Mouse (Mus musculus) liver, embryonic 14.5 days (tissue): Measurements from ENCODE around the gene Ttll1. TPM values are rescaled to one million over a fixed set of nuclear protein-coding genes. Genes with fewer than 3 reads are reported as not detected.
A peak's percentile ranks its signal among the peaks of the same experiment; 100 is the strongest.

Experiments
- ATAC-seq: fragments of 200-750 bp; cut with Nextera tagmentation; 2 replicates; pipeline ENCODE4 v1.8.0; 2017; ENCODE audit warnings: moderate number of reproducible peaks, mild to moderate bottlenecking, moderate library complexity; ENCODE audit not compliant: insufficient read depth
- DNase-seq, 3 experiments: peaks; one replicate each; pipeline ENCODE4 v3.0.0-alpha.2; 2012 to 2013; ENCODE audit warnings: low read depth in 3 of 3, low spot score in 3 of 3
- H3K27ac ChIP-seq: fragments of 300-500 bp; sonication (generic); 2 replicates; pipeline ENCODE4 v1.5.1; 2014; ENCODE audit warnings: moderate library complexity, mild to moderate bottlenecking, control low read depth, inconsistent platforms
- H3K27me3 ChIP-seq: fragments of 300-500 bp; sonication (generic); 2 replicates; pipeline ENCODE4 v1.6.1; 2014; ENCODE audit warnings: mild to moderate bottlenecking, low read length, moderate library complexity; ENCODE audit not compliant: control insufficient read depth, insufficient read depth
- H3K36me3 ChIP-seq: fragments of 300-500 bp; sonication (generic); replicated peaks from 2 replicates; pipeline ENCODE4 v1.6.1; 2014; ENCODE audit warnings: low read depth; ENCODE audit not compliant: control insufficient read depth, insufficient read depth
- H3K4me1 ChIP-seq, 2 experiments: fragments of 200-500 bp in 1 of 2; fragments of 300-500 bp in 1 of 2; sonication (generic) in 1 of 2; replicated peaks; 2 replicates each; pipeline ENCODE4 v1.6.1; 2012 to 2014; ENCODE audit warnings: antibody characterized with exemption in 1 of 2, inconsistent platforms in 1 of 2, low read length in 1 of 2; ENCODE audit not compliant: control insufficient read depth in 2 of 2, insufficient read depth in 2 of 2
- H3K4me2 ChIP-seq: fragments of 300-500 bp; sonication (generic); 2 replicates; pipeline ENCODE4 v1.6.1; 2014; ENCODE audit warnings: low read depth, mild to moderate bottlenecking, control low read depth, moderate library complexity
- H3K4me3 ChIP-seq, 2 experiments: fragments of 200-500 bp in 1 of 2; fragments of 300-500 bp in 1 of 2; sonication (generic) in 1 of 2; 2 replicates each; pipeline ENCODE4 v1.5.1; 2012 to 2014; ENCODE audit warnings: low read depth in 2 of 2, low read length in 2 of 2, mild to moderate bottlenecking in 2 of 2, control low read depth in 1 of 2, inconsistent platforms in 1 of 2, moderate library complexity in 1 of 2; ENCODE audit not compliant: insufficient read depth in 1 of 2
- H3K9ac ChIP-seq: fragments of 300-500 bp; sonication (generic); replicated peaks from 2 replicates; pipeline ENCODE4 v1.6.1; 2014; ENCODE audit warnings: mild to moderate bottlenecking, control low read depth, moderate library complexity
- H3K9me3 ChIP-seq: fragments of 300-500 bp; sonication (generic); 2 replicates; pipeline ENCODE4 v1.6.1; 2016; ENCODE audit warnings: low read length, mixed read lengths; ENCODE audit not compliant: control insufficient read depth
- CTCF ChIP-seq: IDR thresholded peaks from 2 replicates; pipeline ENCODE4 v1.5.1; 2016; ENCODE audit warnings: antibody characterized with exemption, low read depth, control low read depth
- EP300 ChIP-seq: IDR thresholded peaks from 2 replicates; pipeline ENCODE4 v1.6.1; 2016; ENCODE audit warnings: antibody characterized with exemption, low read depth
- WGBS: fragments of 180-500 bp; shearing (Covaris S2); extraction: QIAGEN DNeasy Blood & Tissue Kit; methylation state at CpG from one replicate; pipeline ENCODE4 v1.1.7; 2014; ENCODE audit not compliant: insufficient replicate concordance; 5-methylcytosine and 5-hydroxymethylcytosine counted together
- polyA plus RNA-seq, 2 experiments: library from polyadenylated mRNA; depleted of rRNA in 1 of 2; stranded (reverse) in 1 of 2; unstranded in 1 of 2; fragments of >200 nt; fragmentation: Nextera tagmentation in 1 of 2; extraction: Ambion mirVana in 1 of 2; gene quantifications; 2 replicates each; pipeline versions ENCODE4 v1.2.1 to v1.2.3; 2012 to 2014

The Ttll1 gene
- polyA plus RNA-seq, 2 experiments = 1.9 to 3.5 TPM

DNA sequence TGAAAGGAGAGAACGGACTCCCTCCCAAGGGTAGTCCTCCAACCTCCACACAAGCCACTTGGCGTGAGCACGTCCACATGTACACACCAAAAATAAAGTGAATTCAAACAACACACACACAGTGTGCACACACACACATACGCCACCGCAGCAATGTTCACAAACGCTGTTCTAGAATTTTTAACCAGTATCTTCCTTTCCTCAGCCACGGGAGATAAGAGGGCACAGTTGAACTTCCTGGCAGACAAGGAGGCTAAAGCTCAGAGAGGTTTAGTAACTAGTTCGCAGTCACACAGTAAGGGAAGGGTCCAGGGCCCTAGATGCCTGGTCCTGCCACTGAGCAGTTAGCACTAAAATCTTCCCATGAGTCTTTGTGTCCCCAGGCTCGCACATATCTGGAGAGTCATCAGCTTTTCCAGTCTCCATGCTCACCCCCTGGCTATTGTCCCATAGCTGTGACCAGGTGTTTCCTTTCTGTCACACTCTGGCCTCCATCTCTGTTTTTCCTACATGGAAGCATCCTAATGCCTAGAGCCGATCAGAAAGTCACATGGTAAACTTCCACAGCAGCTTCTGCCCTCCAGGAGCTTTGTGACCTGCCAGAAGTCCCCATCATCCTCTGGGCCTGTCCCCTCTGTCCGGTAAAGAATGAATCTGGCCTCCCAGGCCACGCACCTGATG lies 34.0 kb downstream of the Ttll1 start:
- TF ChIP-seq CTCF = no peak
- TF ChIP-seq EP300 = no peak
- Histone ChIP-seq H3K36me3 (no peaks in the 10 kb centered on the region), H3K4me2 (no peak overlapping the region), H3K4me1 (peaks cover 15 to 21% of the 10 kb centered on the region in 2 experiments), H3K9ac (no peak overlapping the region), H3K9me3 (no peaks in the 10 kb centered on the region), H3K4me3 (no peak overlapping the region), H3K27me3 (no peaks in the 10 kb centered on the region), H3K27ac (no peak overlapping the region)
- no peak for ATAC-seq
- no peak for DNase-seq
- WGBS = 44% methylated on average over 12 of the region's 12 CpGs

DNA sequence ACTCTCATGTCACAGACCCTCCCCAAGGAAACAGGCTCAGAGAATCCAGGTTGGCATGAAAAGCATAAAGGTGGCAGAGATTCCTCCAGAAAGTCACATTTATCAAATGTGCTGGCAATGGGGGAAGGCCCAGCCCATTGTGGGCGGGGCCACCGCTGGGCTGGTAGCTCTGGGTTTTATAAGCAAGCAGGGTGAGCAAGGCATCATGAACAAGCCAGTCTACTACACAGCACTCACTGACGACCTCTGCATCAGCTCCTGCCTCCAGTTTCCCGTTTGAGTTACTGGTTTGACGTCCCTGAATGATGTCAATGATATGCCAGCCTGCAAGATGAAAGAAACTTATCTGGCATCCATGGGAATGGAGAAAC lies 36.2 kb downstream of the Ttll1 start:
- TF ChIP-seq EP300 (no peak), CTCF (no peak)
- ATAC-seq (peak; percentile 87), DNase-seq (peak in 2 of 3 experiments; percentile 51 to 66)
- 9% methylated on average over 5 of the region's 5 CpGs for WGBS
- H3K4me1 ChIP-seq = peaks cover 15 to 16% of the 10 kb centered on the region in 2 experiments
- H3K9me3 ChIP-seq = no peaks in the 10 kb centered on the region
- no peaks in the 10 kb centered on the region for H3K36me3 ChIP-seq
- peak overlapping the region; percentile 72 for H3K27ac ChIP-seq
- H3K9ac ChIP-seq = peak overlapping the region; percentile 49
- peak overlapping the region; percentile 76 for H3K4me2 ChIP-seq
- H3K4me3 ChIP-seq = peak overlapping the region; percentile 1 to 35; a peak in 3 of 4 replicates
- no peaks in the 10 kb centered on the region for H3K27me3 ChIP-seq

DNA sequence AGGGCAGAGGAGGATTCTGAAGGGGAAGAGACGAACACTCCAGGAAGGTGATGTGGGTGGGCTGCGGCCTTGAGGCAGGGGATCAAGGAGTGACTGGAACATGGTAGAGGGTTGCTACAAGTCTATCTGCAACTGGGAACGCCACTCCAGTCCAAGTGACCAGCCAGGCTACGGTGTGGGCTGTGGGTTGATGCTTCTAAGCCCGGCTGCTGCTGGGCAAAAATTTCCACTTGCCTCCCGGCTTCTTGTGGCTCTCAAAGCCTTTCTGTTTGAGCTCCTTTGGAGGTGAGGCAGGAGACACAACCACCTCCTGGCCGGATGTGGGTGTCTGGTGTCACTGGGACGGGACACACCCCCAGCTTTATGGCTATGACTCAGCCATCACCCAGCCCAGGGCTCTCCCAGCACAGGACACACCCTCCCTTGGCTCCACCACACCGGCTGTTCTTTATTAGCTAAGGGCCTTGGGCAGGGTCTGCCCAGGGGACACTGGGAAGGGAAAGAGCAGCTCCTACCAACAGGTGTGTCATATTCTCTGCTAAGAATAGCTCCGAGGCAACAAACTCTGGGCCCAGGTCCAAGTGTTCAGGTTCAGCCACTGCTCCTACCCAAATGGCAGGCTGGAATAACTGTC lies 36.7 kb downstream of the Ttll1 start:
- Histone ChIP-seq H3K27ac (peak overlapping the region; percentile 72), H3K9ac (peak overlapping the region; percentile 49), H3K4me3 (peak overlapping the region; percentile 1 to 35; a peak in 3 of 4 replicates), H3K9me3 (no peaks in the 10 kb centered on the region), H3K4me2 (peak overlapping the region; percentile 76), H3K4me1 (peaks cover 15 to 16% of the 10 kb centered on the region in 2 experiments), H3K36me3 (no peaks in the 10 kb centered on the region), H3K27me3 (no peaks in the 10 kb centered on the region)
- ATAC-seq (peak; percentile 99), DNase-seq (peak; percentile 70 to 80 (median 75))
- TF ChIP-seq CTCF (no peak), EP300 (no peak)
- 36% methylated on average over 10 of the region's 10 CpGs for WGBS

DNA sequence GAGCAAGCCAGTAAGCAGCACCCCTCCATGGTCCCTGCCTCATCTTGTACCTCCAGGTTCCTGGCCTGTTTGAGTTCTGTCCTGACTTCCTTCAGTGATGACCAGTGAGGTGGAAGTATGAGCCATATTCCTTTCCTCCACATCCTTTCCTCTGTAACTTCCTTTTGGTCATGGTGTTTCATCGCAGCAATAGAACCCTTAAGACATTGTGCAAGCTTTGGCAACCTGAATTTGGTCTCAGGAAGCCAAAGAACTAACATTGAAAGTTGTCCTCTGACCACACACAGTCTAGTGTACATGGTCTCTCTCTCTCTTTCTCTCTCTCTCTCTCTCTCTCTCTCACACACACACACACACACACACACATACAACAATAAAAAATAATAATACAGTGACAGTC lies 37.4 kb downstream of the Ttll1 start:
- H3K36me3 ChIP-seq = no peaks in the 10 kb centered on the region
- H3K4me1 ChIP-seq = peaks cover 15 to 16% of the 10 kb centered on the region in 2 experiments
- no peak for TF ChIP-seq EP300
- TF ChIP-seq CTCF = no peak
- WGBS = 74% methylated on average over 1 of the region's 1 CpGs
- no peaks in the 10 kb centered on the region for H3K27me3 ChIP-seq
- no peaks in the 10 kb centered on the region for H3K9me3 ChIP-seq
- no peak overlapping the region for H3K4me3 ChIP-seq
- DNase-seq = no peak
- H3K4me2 ChIP-seq = no peak overlapping the region
- H3K9ac ChIP-seq = no peak overlapping the region
- H3K27ac ChIP-seq = peak overlapping the region; percentile 52; the same call in 1 of the 2 replicates
- ATAC-seq = no peak

DNA sequence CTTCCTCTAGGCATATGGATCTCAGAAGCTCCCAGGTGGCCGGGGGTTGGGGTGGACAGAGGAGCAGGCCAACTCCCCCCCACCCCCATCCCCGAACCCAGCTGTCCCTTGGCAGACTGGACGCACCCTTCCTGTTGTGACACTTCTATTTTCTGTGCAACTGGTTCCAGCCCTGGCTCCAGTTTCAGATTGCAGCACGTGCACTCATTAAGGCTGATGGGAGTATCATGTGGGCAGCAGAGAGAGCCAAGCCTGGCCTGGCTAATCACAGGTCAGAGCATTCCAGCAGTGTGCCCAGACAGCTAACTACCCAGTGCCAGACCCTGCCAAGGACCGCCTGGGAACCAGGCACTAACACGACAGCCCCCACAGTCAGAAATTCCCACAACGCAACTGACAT lies 39.2 kb downstream of the Ttll1 start:
- H3K9me3 ChIP-seq = no peaks in the 10 kb centered on the region
- H3K27me3 ChIP-seq = no peaks in the 10 kb centered on the region
- no peak overlapping the region for H3K9ac ChIP-seq
- ATAC-seq (no peak), DNase-seq (no peak)
- no peak overlapping the region for H3K4me3 ChIP-seq
- no peak for TF ChIP-seq CTCF
- H3K27ac ChIP-seq = no peak overlapping the region
- no peak overlapping the region for H3K4me2 ChIP-seq
- H3K4me1 ChIP-seq = peaks cover 15 to 16% of the 10 kb centered on the region in 2 experiments
- no peaks in the 10 kb centered on the region for H3K36me3 ChIP-seq
- 66% methylated on average over 7 of the region's 7 CpGs for WGBS
